Mouse (Mus musculus): ENCODE measurements around the gene Slc25a28. TPM values are rescaled to one million over a fixed set of nuclear protein-coding genes. Genes with fewer than 3 reads are reported as not detected.

The Slc25a28 gene
- total RNA-seq, 1 experiment: 54.8 TPM

DNA sequence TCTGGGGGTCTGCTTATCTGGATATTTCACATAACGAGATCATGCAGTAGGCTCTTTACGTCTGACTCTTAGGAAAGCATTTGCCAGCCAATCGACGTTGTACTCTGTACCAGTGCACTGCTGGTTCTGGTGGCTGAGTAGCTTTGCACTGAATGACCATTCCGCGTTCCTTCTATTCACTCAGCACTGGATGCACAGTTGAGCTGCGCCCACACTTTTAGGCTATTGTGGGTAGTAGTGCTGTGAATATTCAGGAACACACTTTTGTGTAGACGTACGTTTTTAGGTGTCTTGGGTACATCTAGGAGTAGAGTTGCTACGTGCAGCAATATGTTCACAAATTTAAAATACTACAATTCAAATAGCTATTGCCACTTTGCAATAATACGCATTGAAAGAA, 45.4 kb upstream of the Slc25a28 start:
- H3K36me3 ChIP-seq (ENCODE audit: control insufficient read depth, insufficient read depth, low read length, poor library complexity, severe bottlenecking): no peaks in the 10 kb centered on the region; the same call in 1 of the 2 replicates

GRCm38 (mm10) chr19:43711971-43712370, 37.3 kb upstream of the Slc25a28 start:
- TF ChIP-seq ZC3H11A (IDR thresholded peaks at IDR 0.05; ENCODE audit: borderline replicate concordance, low read depth, low read length): no peak
- TF ChIP-seq MAFK (IDR thresholded peaks at IDR 0.05; ENCODE audit: insufficient read depth, low read depth, low read length): no peak
- no peak for TF ChIP-seq HCFC1 (IDR thresholded peaks at IDR 0.05; ENCODE audit: borderline replicate concordance, insufficient read depth, low read length)
- TF ChIP-seq CHD2 (IDR thresholded peaks at IDR 0.05; ENCODE audit: low read depth, low read length): no peak
- no peak for TF ChIP-seq ZNF384 (IDR thresholded peaks at IDR 0.05; ENCODE audit: low read depth, low read length)
- no peak overlapping the region for H3K27ac ChIP-seq (ENCODE audit: insufficient read depth, low read depth, low read length, poor library complexity, severe bottlenecking)
- H3K9ac ChIP-seq (ENCODE audit: insufficient read depth, low read depth, low read length, poor library complexity, severe bottlenecking): no peak overlapping the region
- no peak for DNase-seq (ENCODE audit: low read depth, low spot score)
- H3K36me3 ChIP-seq (ENCODE audit: control insufficient read depth, insufficient read depth, low read length, poor library complexity, severe bottlenecking): no peaks in the 10 kb centered on the region
- in situ Hi-C loops (cut with MboI; ENCODE audit: low sequenced_read_pairs in 2 of 2, unreplicated experiment in 2 of 2): no loop called here
- H3K4me1 ChIP-seq (ENCODE audit: control insufficient read depth in 2 of 2, insufficient read depth in 2 of 2, low read length in 2 of 2, poor library complexity in 1 of 2): peaks cover 6 to 8% of the 10 kb centered on the region in 2 experiments
- H3K4me3 ChIP-seq (ENCODE audit: insufficient read depth in 1 of 2, low read depth in 1 of 2, low read length in 2 of 2, poor library complexity in 1 of 2, severe bottlenecking in 1 of 2): no peak overlapping the region
- no peaks in the 10 kb centered on the region for H3K9me3 ChIP-seq (ENCODE audit: control insufficient read depth, insufficient read depth, low read depth, low read length)

More for the DNA sequence above, 45.4 kb upstream of the Slc25a28 start:
- no peak for DNase-seq (ENCODE audit: low read depth, low spot score)
- Histone ChIP-seq H3K4me3 (ENCODE audit: insufficient read depth in 1 of 2, low read depth in 1 of 2, low read length in 2 of 2, poor library complexity in 1 of 2, severe bottlenecking in 1 of 2) (no peak overlapping the region), H3K9me3 (ENCODE audit: control insufficient read depth, insufficient read depth, low read depth, low read length) (no peaks in the 10 kb centered on the region), H3K9ac (ENCODE audit: insufficient read depth, low read depth, low read length, poor library complexity, severe bottlenecking) (no peak overlapping the region), H3K27ac (ENCODE audit: insufficient read depth, low read depth, low read length, poor library complexity, severe bottlenecking) (no peak overlapping the region), H3K4me1 (ENCODE audit: control insufficient read depth in 2 of 2, insufficient read depth in 2 of 2, low read length in 2 of 2, poor library complexity in 1 of 2) (no peaks in the 10 kb centered on the region)
- in situ Hi-C loops (cut with MboI; ENCODE audit: low sequenced_read_pairs in 2 of 2, unreplicated experiment in 2 of 2): no loop called here
- TF ChIP-seq CHD2 (IDR thresholded peaks at IDR 0.05; ENCODE audit: low read depth, low read length) (no peak), HCFC1 (IDR thresholded peaks at IDR 0.05; ENCODE audit: borderline replicate concordance, insufficient read depth, low read length) (no peak), ZC3H11A (IDR thresholded peaks at IDR 0.05; ENCODE audit: borderline replicate concordance, low read depth, low read length) (no peak), MAFK (IDR thresholded peaks at IDR 0.05; ENCODE audit: insufficient read depth, low read depth, low read length) (no peak), ZNF384 (IDR thresholded peaks at IDR 0.05; ENCODE audit: low read depth, low read length) (no peak)

- no peaks in the 10 kb centered on the region for H3K36me3 ChIP-seq (ENCODE audit: control insufficient read depth, insufficient read depth, low read length, poor library complexity, severe bottlenecking)
- in situ Hi-C loops (cut with MboI; ENCODE audit: low sequenced_read_pairs in 2 of 2, unreplicated experiment in 2 of 2): no loop called here
- DNase-seq (ENCODE audit: low read depth, low spot score): no peak
- H3K9ac ChIP-seq (ENCODE audit: insufficient read depth, low read depth, low read length, poor library complexity, severe bottlenecking): peak overlapping the region; percentile 20; the same call in 1 of the 2 replicates
- no peak overlapping the region for H3K27ac ChIP-seq (ENCODE audit: insufficient read depth, low read depth, low read length, poor library complexity, severe bottlenecking)
- TF ChIP-seq MAFK (IDR thresholded peaks at IDR 0.05; ENCODE audit: insufficient read depth, low read depth, low read length): no peak
- TF ChIP-seq CHD2 (IDR thresholded peaks at IDR 0.05; ENCODE audit: low read depth, low read length): no peak
- no peak for TF ChIP-seq HCFC1 (IDR thresholded peaks at IDR 0.05; ENCODE audit: borderline replicate concordance, insufficient read depth, low read length)
- TF ChIP-seq ZC3H11A (IDR thresholded peaks at IDR 0.05; ENCODE audit: borderline replicate concordance, low read depth, low read length): no peak
- TF ChIP-seq ZNF384 (IDR thresholded peaks at IDR 0.05; ENCODE audit: low read depth, low read length): no peak
- H3K4me1 ChIP-seq (ENCODE audit: control insufficient read depth in 2 of 2, insufficient read depth in 2 of 2, low read length in 2 of 2, poor library complexity in 1 of 2): peaks cover 6 to 8% of the 10 kb centered on the region in 2 experiments
- peak overlapping the region in 1 of 2 experiments; percentile 57; a peak in 3 of 4 replicates for H3K4me3 ChIP-seq (ENCODE audit: insufficient read depth in 1 of 2, low read depth in 1 of 2, low read length in 2 of 2, poor library complexity in 1 of 2, severe bottlenecking in 1 of 2)
- no peaks in the 10 kb centered on the region for H3K9me3 ChIP-seq (ENCODE audit: control insufficient read depth, insufficient read depth, low read depth, low read length)
Observed at GRCm38 (mm10) chr19:43711159-43711916, 36.7 kb upstream of the Slc25a28 start.

GRCm38 (mm10) chr19:43709317-43709716, 34.6 kb upstream of the Slc25a28 start:
- in situ Hi-C loops (cut with MboI; ENCODE audit: low sequenced_read_pairs in 2 of 2, unreplicated experiment in 2 of 2): no loop called here
- Histone ChIP-seq H3K36me3 (ENCODE audit: control insufficient read depth, insufficient read depth, low read length, poor library complexity, severe bottlenecking) (no peaks in the 10 kb centered on the region; the same call in 1 of the 2 replicates), H3K27ac (ENCODE audit: insufficient read depth, low read depth, low read length, poor library complexity, severe bottlenecking) (no peak overlapping the region), H3K9ac (ENCODE audit: insufficient read depth, low read depth, low read length, poor library complexity, severe bottlenecking) (no peak overlapping the region), H3K9me3 (ENCODE audit: control insufficient read depth, insufficient read depth, low read depth, low read length) (no peaks in the 10 kb centered on the region), H3K4me3 (ENCODE audit: insufficient read depth in 1 of 2, low read depth in 1 of 2, low read length in 2 of 2, poor library complexity in 1 of 2, severe bottlenecking in 1 of 2) (no peak overlapping the region), H3K4me1 (ENCODE audit: control insufficient read depth in 2 of 2, insufficient read depth in 2 of 2, low read length in 2 of 2, poor library complexity in 1 of 2) (peaks cover 6 to 8% of the 10 kb centered on the region in 2 experiments)
- no peak for TF ChIP-seq MAFK (IDR thresholded peaks at IDR 0.05; ENCODE audit: insufficient read depth, low read depth, low read length)
- TF ChIP-seq ZNF384 (IDR thresholded peaks at IDR 0.05; ENCODE audit: low read depth, low read length): no peak
- TF ChIP-seq CHD2 (IDR thresholded peaks at IDR 0.05; ENCODE audit: low read depth, low read length): no peak
- no peak for TF ChIP-seq HCFC1 (IDR thresholded peaks at IDR 0.05; ENCODE audit: borderline replicate concordance, insufficient read depth, low read length)
- no peak for TF ChIP-seq ZC3H11A (IDR thresholded peaks at IDR 0.05; ENCODE audit: borderline replicate concordance, low read depth, low read length)
- no peak for DNase-seq (ENCODE audit: low read depth, low spot score)
